Mouse (Mus musculus) limb, embryonic 15.5 days (tissue): ENCODE data around the gene Lrfn4. TPM values are rescaled to one million over a fixed set of nuclear protein-coding genes. Genes with fewer than 3 reads are reported as not detected.

Experiments
- ATAC-seq: fragments of 200-750 bp; cut with Nextera tagmentation; 2 replicates; pipeline ENCODE4 v1.8.0; 2017; ENCODE audit warnings: low read depth, moderate TSS enrichment; ENCODE audit not compliant: insufficient number of reproducible peaks, low FRiP score, low TSS enrichment
- H3K27ac ChIP-seq: fragments of 300-500 bp; sonication (generic); 2 replicates; pipeline ENCODE4 v1.5.1; 2015; ENCODE audit warnings: moderate library complexity, mild to moderate bottlenecking, inconsistent platforms
- H3K27me3 ChIP-seq: fragments of 300-500 bp; sonication (generic); 2 replicates; pipeline ENCODE4 v1.6.1; 2015; ENCODE audit warnings: inconsistent platforms
- H3K36me3 ChIP-seq: fragments of 300-500 bp; sonication (generic); 2 replicates; pipeline ENCODE4 v1.6.1; 2015; ENCODE audit warnings: inconsistent platforms
- H3K4me1 ChIP-seq: fragments of 300-500 bp; sonication (generic); 2 replicates; pipeline ENCODE4 v1.6.1; 2015; ENCODE audit warnings: inconsistent platforms
- H3K4me2 ChIP-seq: fragments of 300-500 bp; sonication (generic); 2 replicates; pipeline ENCODE4 v1.6.1; 2015; ENCODE audit warnings: mild to moderate bottlenecking, inconsistent platforms
- H3K4me3 ChIP-seq: fragments of 300-500 bp; sonication (generic); 2 replicates; pipeline ENCODE4 v1.5.1; 2015; ENCODE audit warnings: mild to moderate bottlenecking, inconsistent platforms
- H3K9ac ChIP-seq: fragments of 300-500 bp; sonication (generic); 2 replicates; pipeline ENCODE4 v1.6.1; 2015; ENCODE audit warnings: inconsistent platforms
- H3K9me3 ChIP-seq: fragments of 300-500 bp; sonication (generic); 2 replicates; pipeline ENCODE4 v1.6.1; 2016; ENCODE audit warnings: inconsistent platforms
- WGBS: fragments of 180-500 bp; shearing (Covaris S2); methylation state at CpG from one replicate; pipeline ENCODE4 v1.1.7; 2015; 5-methylcytosine and 5-hydroxymethylcytosine counted together
- polyA plus RNA-seq: library from polyadenylated mRNA; unstranded; fragments of >200 nt; fragmentation: Nextera tagmentation; extraction: Ambion mirVana; gene quantifications from 2 replicates; pipeline ENCODE4 v1.2.1, GENCODE M21; 2015

Gene Lrfn4
- 3.3 and 5.3 TPM in 2 replicates for polyA plus RNA-seq

DNA sequence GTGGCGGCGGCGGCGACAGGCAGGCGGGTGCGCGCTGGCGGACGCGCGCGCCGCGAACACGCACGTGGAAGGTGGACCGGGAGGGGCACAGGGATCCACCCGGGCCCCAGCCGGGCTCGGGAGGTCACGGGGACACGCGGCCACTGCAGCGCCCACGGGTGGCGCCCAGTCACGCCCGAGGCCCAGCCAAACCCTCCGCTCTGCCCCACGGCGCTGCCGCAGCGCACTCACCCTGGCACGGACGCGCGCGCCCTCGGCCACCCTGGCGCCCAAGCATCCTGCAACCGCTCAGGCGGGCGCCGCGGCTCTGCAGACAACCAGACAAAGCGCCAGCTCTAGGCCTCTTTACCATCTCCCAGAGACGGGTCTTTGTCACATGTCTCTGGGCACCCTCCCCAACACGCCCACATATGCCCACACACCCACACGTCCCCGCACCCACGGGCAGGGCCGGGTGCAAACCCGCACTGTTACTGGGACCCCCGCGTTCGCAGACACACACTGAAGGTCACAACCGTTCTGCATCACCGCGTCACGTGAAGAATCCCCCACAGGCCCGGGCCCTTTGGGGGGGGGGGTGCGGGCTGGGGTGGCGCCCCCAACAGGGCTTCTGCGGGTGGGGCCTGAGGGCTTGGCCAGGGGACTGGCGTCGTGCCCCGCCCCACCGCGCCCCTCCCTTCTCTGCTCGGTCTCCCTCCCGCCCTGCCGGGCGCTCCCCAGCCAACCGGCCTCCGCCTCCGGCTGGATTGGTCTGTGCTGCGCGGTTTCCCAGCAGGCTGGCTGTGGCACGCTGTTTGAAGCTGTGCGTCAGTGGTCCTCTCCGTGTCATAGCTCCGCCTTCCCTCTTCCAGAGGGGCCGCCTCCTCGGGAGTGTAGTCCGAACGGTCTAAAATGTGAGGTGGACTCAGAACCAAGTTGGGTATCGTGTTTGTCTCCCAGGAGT, at the start of gene Lrfn4:
Gene Lrfn4, minus strand, starts transcription at position 517 of the 943 bp plus-strand sequence.
- Histone ChIP-seq H3K9me3 (no peaks in the 10 kb centered on the region), H3K27me3 (no peaks in the 10 kb centered on the region), H3K9ac (peak within 1 kb of the TSS; percentile 91), H3K27ac (peak within 1 kb of the TSS; percentile 91), H3K4me2 (peak within 1 kb of the TSS; percentile 83), H3K4me3 (peak within 1 kb of the TSS; percentile 92), H3K4me1 (peaks cover 43% of the 10 kb centered on the region), H3K36me3 (peaks cover 35% of the 10 kb centered on the region)
- WGBS = under 1% methylated on average over 82 of the region's 87 CpGs
- peak; percentile 90 for ATAC-seq

DNA sequence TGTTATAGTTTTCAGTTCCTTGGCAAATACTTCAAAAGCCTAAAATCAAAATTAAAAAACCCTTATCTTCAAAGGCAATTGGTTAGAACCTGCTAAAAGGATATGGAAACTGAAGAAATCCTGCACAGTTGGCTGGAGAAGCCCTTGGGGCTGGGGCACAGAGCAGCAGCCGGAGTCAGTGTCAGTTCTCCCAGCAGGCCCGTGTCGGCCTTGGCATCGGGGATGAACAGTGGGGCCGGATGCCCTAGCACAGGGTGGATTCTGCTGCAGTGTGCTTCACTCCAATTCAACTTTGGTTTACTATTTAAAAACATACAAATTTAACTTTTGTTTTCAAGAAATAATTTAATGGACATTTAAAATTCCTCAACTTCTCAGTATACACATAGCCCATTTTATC, 42.7 kb upstream of the Lrfn4 start:
- H3K9ac ChIP-seq = no peak overlapping the region
- no peaks in the 10 kb centered on the region for H3K36me3 ChIP-seq
- no peaks in the 10 kb centered on the region for H3K9me3 ChIP-seq
- H3K4me2 ChIP-seq = no peak overlapping the region
- H3K27ac ChIP-seq = no peak overlapping the region
- ATAC-seq = no peak
- no peaks in the 10 kb centered on the region for H3K27me3 ChIP-seq
- no peaks in the 10 kb centered on the region for H3K4me1 ChIP-seq
- WGBS = 83% methylated on average over 5 of the region's 5 CpGs
- H3K4me3 ChIP-seq = no peak overlapping the region

DNA sequence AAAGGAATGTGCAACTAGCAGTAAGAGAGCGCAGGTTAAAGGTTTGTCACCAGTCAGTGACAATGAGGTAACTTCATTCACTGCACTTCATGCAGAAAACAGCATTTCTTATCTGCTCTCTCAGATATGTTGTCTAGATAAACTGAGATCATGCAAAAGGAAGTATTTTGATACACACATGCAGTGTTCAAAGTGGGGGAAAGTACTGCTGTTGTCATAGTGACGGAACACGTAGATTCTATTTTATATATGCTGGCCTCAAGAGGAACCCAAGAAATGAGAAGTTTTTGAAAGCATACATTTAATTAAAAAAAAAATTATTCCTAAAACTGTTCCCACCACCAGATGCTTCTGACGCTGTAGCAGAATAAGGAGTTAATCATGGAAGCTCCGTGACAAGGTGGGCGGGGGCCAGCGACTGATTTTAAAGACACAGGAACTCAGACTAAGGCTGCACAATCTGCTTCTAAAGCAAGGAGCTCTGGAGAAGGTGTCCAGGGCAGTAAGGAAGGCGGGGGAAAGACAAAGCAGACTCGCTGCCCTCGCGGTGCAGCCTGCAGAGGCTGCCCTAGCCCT, 31.5 kb upstream of the Lrfn4 start:
- Histone ChIP-seq H3K27ac (no peak overlapping the region), H3K9ac (no peak overlapping the region), H3K4me1 (no peaks in the 10 kb centered on the region), H3K36me3 (no peaks in the 10 kb centered on the region), H3K27me3 (no peaks in the 10 kb centered on the region), H3K4me3 (no peak overlapping the region), H3K9me3 (no peaks in the 10 kb centered on the region), H3K4me2 (no peak overlapping the region)
- ATAC-seq = no peak
- 66% methylated on average over 11 of the region's 11 CpGs for WGBS

DNA sequence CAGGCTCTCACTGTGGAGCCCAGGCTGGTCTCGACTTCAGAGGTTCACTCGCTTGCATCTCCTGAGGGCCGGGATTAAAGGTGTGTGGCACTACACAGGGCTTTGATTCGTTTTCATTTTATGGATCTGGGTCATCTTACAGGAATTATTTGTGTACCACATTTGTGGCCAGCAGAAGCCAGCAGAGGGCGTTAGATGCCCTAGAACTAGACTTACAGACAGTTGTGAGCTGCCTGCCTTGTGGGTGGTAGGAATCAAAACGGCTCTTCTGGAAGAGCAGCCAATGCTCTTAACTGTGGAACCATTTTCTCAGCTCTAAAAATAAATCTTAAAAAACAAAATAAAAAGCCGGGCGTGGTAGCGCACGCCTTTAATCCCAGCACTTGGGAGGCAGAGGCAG, 28.8 kb upstream of the Lrfn4 start:
- no peaks in the 10 kb centered on the region for H3K4me1 ChIP-seq
- ATAC-seq = no peak
- no peak overlapping the region for H3K9ac ChIP-seq
- H3K4me2 ChIP-seq = no peak overlapping the region
- no peaks in the 10 kb centered on the region for H3K9me3 ChIP-seq
- no peak overlapping the region for H3K27ac ChIP-seq
- no peaks in the 10 kb centered on the region for H3K36me3 ChIP-seq
- H3K27me3 ChIP-seq = no peaks in the 10 kb centered on the region
- H3K4me3 ChIP-seq = no peak overlapping the region
- WGBS = 38% methylated on average over 10 of the region's 10 CpGs

DNA sequence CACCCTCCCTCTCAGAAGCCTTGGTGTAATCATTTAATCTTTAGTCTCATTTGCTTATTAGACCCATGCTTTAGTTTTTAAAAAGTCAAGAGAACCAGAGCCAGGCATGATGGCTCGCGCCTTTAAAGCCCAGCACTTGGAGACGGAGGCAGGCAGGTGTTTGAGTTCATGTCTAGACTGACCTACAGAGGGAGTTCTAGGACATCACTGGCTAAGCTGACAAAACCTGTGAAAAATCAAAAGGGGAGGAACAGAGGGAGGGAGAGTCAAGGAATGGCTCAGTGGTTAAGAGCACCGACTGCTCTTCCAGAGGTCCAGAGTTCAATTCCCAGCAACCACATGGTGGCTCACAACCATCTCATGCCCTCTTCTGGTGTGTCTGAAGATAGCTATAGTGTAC, 20.5 kb upstream of the Lrfn4 start:
- H3K4me3 ChIP-seq = no peak overlapping the region
- peaks cover 5% of the 10 kb centered on the region; the same call in 1 of the 2 replicates for H3K27me3 ChIP-seq
- no peak overlapping the region for H3K4me2 ChIP-seq
- ATAC-seq = no peak
- H3K4me1 ChIP-seq = no peaks in the 10 kb centered on the region
- no peak overlapping the region for H3K9ac ChIP-seq
- no peaks in the 10 kb centered on the region for H3K36me3 ChIP-seq
- WGBS = 68% methylated on average over 4 of the region's 4 CpGs
- H3K27ac ChIP-seq = no peak overlapping the region
- no peaks in the 10 kb centered on the region for H3K9me3 ChIP-seq

DNA sequence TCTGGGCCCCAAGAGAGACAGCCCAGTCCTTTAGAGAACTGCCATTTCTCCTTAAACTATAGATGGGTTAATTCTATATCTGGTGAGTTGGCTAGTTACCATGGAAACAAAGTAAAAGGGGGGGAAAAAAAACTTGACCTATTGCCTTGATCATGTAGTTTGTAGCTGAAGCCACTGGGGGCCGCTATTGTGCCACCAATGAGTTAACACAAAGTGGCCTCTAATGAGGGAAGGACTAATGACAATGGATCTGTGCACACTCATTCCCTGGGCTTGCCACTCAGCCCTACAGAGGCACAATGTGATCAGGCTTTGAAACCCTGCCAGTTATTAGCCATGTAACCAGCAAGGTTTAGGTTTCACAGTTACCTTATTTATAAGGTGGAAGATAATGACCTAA, 13.4 kb upstream of the Lrfn4 start:
- no peak overlapping the region for H3K4me3 ChIP-seq
- peaks cover 24% of the 10 kb centered on the region for H3K4me1 ChIP-seq
- no peak overlapping the region for H3K27ac ChIP-seq
- H3K27me3 ChIP-seq = no peaks in the 10 kb centered on the region
- H3K9me3 ChIP-seq = no peaks in the 10 kb centered on the region
- WGBS = 0% methylated on average over 1 of the region's 1 CpGs
- peaks cover 2% of the 10 kb centered on the region for H3K36me3 ChIP-seq
- no peak overlapping the region for H3K9ac ChIP-seq
- no peak overlapping the region for H3K4me2 ChIP-seq
- ATAC-seq = no peak

DNA sequence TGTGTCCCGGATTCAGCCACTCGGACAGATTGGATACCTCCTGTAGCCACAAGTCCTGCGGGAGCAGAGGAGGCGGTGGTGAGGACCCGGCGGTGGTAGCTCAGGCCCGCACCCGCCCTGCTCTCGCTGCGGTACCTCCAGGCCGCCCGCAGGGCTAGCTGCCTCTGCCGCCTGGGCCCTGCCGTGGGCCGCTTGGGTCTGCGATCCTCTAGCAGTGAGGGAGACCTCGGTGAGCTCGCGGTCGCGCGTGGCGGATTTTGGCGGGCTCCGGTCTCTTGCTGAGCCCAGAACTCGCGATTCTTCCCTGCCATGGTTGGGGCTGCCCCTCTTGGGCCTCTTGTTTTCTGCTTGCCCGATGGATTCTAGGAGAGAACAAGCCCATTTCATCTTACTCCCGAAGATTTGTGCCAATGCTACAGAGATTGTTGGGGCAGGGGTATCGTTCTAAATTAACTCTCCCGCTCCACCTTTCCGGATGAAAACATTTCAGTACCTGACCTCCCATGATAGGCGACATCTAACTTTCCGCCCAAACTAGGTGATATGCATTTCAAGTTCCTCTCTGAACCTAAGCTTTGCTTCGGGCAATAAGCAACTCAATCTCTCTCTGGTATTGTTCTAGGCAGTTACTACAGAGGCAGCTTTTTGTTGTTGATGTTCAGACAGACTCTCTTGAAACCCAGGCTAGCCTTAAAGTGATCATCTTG, 10.5 kb upstream of the Lrfn4 start:
- peak; percentile 61 for ATAC-seq
- Histone ChIP-seq H3K4me3 (peak overlapping the region; percentile 79), H3K4me1 (peaks cover 27% of the 10 kb centered on the region), H3K9ac (peak overlapping the region; percentile 91), H3K27me3 (no peaks in the 10 kb centered on the region), H3K9me3 (no peaks in the 10 kb centered on the region), H3K27ac (peak overlapping the region; percentile 92), H3K4me2 (peak overlapping the region; percentile 62), H3K36me3 (peaks cover 28% of the 10 kb centered on the region)
- 1% methylated on average over 35 of the region's 35 CpGs for WGBS

DNA sequence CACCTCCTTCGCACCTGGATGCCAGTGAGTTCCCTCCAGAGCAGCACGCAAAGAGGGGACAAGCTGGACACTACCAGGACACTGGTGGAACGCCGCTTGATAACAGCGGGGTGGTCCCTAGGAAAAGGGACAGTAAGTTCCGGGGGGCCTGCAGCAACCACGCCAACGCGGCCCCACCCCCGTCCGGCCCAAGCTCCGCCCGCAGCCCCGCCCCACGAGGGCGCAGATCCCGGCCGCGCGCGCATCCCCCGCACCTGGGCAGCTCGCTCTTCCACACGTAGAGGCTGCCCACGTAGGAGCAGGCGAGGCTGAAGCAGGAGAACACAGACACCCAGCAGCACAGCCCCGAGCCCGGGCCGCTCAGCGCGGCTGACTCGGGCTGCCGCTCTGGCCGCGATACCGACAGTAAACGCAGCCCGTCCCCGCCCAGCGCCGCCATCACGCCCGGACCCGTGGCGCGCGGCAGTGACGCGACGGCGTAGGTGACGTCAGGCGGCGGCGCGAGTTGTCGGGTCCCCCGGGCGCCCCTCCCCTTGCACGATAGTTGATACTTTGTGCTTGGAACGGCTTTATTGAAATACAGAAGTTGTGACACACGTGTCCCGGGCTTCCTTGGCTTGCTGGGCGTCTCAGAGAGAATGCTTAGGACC, 9.8 kb upstream of the Lrfn4 start, which contains the start of gene Rce1:
Gene Rce1, minus strand, starts transcription at position 463 of the 650 bp plus-strand sequence.
- ATAC-seq = peak; percentile 86

DNA sequence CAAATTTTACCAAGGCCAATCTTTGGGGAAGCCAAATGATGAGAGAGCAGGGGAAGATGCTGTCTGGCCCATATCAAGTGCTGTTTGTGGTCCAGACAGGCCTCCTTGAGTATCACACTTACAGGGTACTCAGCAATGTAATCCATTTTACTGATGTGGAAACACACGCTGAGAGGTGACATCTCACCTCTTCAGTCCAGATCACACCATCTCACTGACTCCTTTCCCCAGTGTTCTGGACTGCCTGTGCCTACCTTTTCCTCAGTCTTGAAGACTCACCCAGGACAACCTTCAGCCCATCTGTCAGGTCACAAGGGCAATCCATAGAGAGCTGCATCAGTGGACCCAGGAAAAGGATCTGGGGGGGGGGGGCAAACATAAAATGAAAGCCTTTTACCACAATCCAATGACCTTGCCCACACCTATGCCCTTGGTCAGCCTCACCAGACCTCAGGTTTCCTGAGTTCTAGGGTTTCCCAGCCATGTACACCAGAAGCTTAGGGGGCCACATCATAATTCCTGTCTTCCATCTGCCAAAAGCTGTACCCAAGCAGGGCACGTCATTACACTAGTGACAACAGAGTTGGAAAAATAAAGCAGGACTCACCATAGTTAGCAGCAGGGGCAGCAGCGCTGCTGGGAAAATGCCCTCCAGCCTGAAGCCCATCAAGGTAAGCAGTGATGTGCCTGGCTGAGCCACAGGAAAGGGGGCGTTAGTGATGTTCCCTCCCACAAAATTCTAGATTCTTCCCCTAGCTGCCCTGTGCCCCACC, 9.1 kb upstream of the Lrfn4 start:
- Histone ChIP-seq H3K4me3 (peak overlapping the region; percentile 79), H3K4me2 (peak overlapping the region; percentile 65), H3K9me3 (no peaks in the 10 kb centered on the region), H3K9ac (peak overlapping the region; percentile 91), H3K27me3 (no peaks in the 10 kb centered on the region), H3K27ac (peak overlapping the region; percentile 92), H3K4me1 (peaks cover 27% of the 10 kb centered on the region), H3K36me3 (peaks cover 36% of the 10 kb centered on the region)
- 27% methylated on average over 4 of the region's 4 CpGs for WGBS
- ATAC-seq = peak; percentile 22; the same call in 1 of the 2 replicates

More for the DNA sequence above, 9.8 kb upstream of the Lrfn4 start, which contains the start of gene Rce1:
- peaks cover 35% of the 10 kb centered on the region for H3K36me3 ChIP-seq
- peaks cover 27% of the 10 kb centered on the region for H3K4me1 ChIP-seq
- no peaks in the 10 kb centered on the region for H3K9me3 ChIP-seq
- under 1% methylated on average over 64 of the region's 64 CpGs for WGBS
- peak within 1 kb of the TSS; percentile 79 for H3K4me3 ChIP-seq
- peak within 1 kb of the TSS; percentile 92 for H3K27ac ChIP-seq
- H3K9ac ChIP-seq = peak within 1 kb of the TSS; percentile 91
- H3K27me3 ChIP-seq = no peaks in the 10 kb centered on the region
- peak within 1 kb of the TSS; percentile 65 for H3K4me2 ChIP-seq

DNA sequence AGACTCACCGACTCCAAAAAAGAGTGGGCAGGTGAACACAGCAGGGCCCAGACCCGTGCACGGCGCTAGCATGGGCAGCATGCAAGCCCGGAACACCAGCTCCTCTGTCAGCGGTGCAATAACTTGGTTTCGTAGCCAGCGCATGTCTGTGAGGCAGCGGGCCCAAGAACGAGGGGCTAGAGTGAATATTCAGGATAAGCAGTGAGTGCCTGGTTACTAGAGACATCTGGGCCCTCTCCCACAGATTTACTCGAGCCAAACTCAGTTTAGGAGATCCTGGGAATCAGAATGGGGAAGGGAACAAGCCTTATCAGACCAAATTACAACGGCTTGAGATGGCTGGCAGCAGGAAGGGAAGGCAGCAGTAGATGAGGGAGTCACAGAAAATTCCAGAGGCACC, 8.5 kb upstream of the Lrfn4 start:
- no peak overlapping the region for H3K4me3 ChIP-seq
- no peaks in the 10 kb centered on the region for H3K27me3 ChIP-seq
- H3K4me1 ChIP-seq = peaks cover 27% of the 10 kb centered on the region
- 92% methylated on average over 12 of the region's 12 CpGs for WGBS
- no peak overlapping the region for H3K4me2 ChIP-seq
- no peak overlapping the region for H3K27ac ChIP-seq
- ATAC-seq = no peak
- no peaks in the 10 kb centered on the region for H3K9me3 ChIP-seq
- peaks cover 36% of the 10 kb centered on the region for H3K36me3 ChIP-seq
- no peak overlapping the region for H3K9ac ChIP-seq

DNA sequence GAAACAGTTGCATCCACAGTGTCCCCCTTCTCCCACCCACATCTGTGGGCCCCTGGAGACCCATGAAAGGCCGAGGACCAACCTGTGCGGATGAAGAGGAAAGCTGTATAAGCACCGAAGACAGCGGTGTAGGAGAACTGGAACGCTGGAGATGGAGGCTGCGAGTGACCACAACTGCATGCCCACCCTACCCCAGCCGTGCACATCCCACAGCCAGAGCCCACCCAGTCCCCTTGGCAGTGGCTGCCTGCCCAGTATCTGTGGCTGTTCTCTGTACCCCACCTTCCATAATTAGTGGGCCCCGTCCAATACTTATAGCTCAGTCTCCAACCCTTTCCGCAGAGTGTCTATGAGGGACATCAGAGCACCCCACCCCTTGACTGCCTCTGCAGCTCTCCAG, 8.0 kb upstream of the Lrfn4 start:
- H3K4me2 ChIP-seq = no peak overlapping the region
- H3K36me3 ChIP-seq = peaks cover 36% of the 10 kb centered on the region
- ATAC-seq = no peak
- H3K27ac ChIP-seq = no peak overlapping the region
- H3K4me1 ChIP-seq = peaks cover 28% of the 10 kb centered on the region
- H3K9ac ChIP-seq = no peak overlapping the region
- H3K27me3 ChIP-seq = no peaks in the 10 kb centered on the region
- 92% methylated on average over 9 of the region's 9 CpGs for WGBS
- no peak overlapping the region for H3K4me3 ChIP-seq
- H3K9me3 ChIP-seq = no peaks in the 10 kb centered on the region
